ENCODE assay signal across 21 mouse cellular contexts in genomic region chr17:84738073-84738797, GRCm38 (mm10). TPM values are rescaled to one million over a fixed set of nuclear protein-coding genes. Genes with fewer than 3 reads are reported as not detected.
A peak's percentile ranks its signal among the peaks of the same experiment; 100 is the strongest.
DNase-seq lines count a peak whose midpoint lies in the region; ATAC-seq lines count a peak whose summit lies in the region.
"Had no signal": no experiment of that assay in that cellular context is flagged by ENCODE, and none has a peak within 500 bp of the region (broad histone marks: within the 10 kb centered on the region; RNA-seq: fewer than 3 reads in every experiment).

No protein-coding gene starts in this region.

- H3K4me1 ChIP-seq in forebrain, embryonic 10.5 days = peaks cover 14% of the 10 kb centered on the region
- H3K4me1 ChIP-seq in forebrain, embryonic 14.5 days (ENCODE audit: control insufficient read depth, insufficient read depth, low read length) = no peaks in the 10 kb centered on the region
- H3K4me1 ChIP-seq in limb, embryonic 10.5 days = peaks cover 30% of the 10 kb centered on the region

- no peak for ATAC-seq in forebrain, embryonic 14.5 days
- ATAC-seq in erythroid progenitor cell, adult 5-6 weeks (replicated peaks; ENCODE audit: low FRiP score, poor library complexity, severe bottlenecking) = no peak
- ATAC-seq: hindbrain, postnatal 0 days had no signal

- no peak overlapping the region for H3K9ac ChIP-seq in forebrain, embryonic 14.5 days (ENCODE audit: low read length)
- H3K9ac ChIP-seq: lung, embryonic 15.5 days; neural tube, embryonic 13.5 days had no signal

- H3K27ac ChIP-seq in forebrain, embryonic 10.5 days = peak overlapping the region; percentile 48
- H3K27ac ChIP-seq in forebrain, embryonic 14.5 days (ENCODE audit: low read depth, low read length) = no peak overlapping the region
- peak overlapping the region; percentile 28 for H3K27ac ChIP-seq in limb, embryonic 10.5 days
- H3K27ac ChIP-seq: hindbrain, postnatal 0 days; kidney, postnatal 0 days; lung, embryonic 15.5 days; neural tube, embryonic 13.5 days had no signal

- H3K4me3 ChIP-seq in forebrain, embryonic 10.5 days = no peak overlapping the region
- H3K4me3 ChIP-seq in forebrain, embryonic 14.5 days (ENCODE audit: low read depth, low read length) = no peak overlapping the region
- H3K4me3 ChIP-seq in limb, embryonic 10.5 days = no peak overlapping the region
- H3K4me3 ChIP-seq: lung, embryonic 15.5 days; neural tube, embryonic 13.5 days had no signal

- H3K36me3 ChIP-seq in forebrain, embryonic 10.5 days (replicated peaks) = peaks cover 38% of the 10 kb centered on the region
- H3K36me3 ChIP-seq in forebrain, embryonic 14.5 days (ENCODE audit: control insufficient read depth, insufficient read depth, low read length) = peaks cover 13% of the 10 kb centered on the region; the same call in 1 of the 2 replicates
- peaks cover 28% of the 10 kb centered on the region for H3K36me3 ChIP-seq in limb, embryonic 10.5 days

- no peak for DNase-seq in forebrain, embryonic 10.5 days (ENCODE audit: extremely low spot score, low spot score)
- no peak for DNase-seq in forebrain, embryonic 14.5 days (ENCODE audit: low spot score)
- DNase-seq in cerebellum, adult 11 months = peak; percentile 16
- peak; percentile 44 to 54 for DNase-seq in cerebellum, postnatal 25 days
- no peak for DNase-seq in limb, embryonic 10.5 days (ENCODE audit: low spot score)
- no peak for DNase-seq in right cerebral cortex, postnatal 4 days
- DNase-seq in kidney, adult 11 months = no peak
- DNase-seq: gastrocnemius, postnatal 25 days; heart, postnatal 36 days; thymus, adult 18-20 months had no signal

- H3K4me2 ChIP-seq in forebrain, embryonic 14.5 days (ENCODE audit: low read length) = no peak overlapping the region
- H3K4me2 ChIP-seq: heart, embryonic 11.5 days; lung, embryonic 15.5 days; neural tube, embryonic 13.5 days had no signal

- no peaks in the 10 kb centered on the region for H3K9me3 ChIP-seq in forebrain, embryonic 10.5 days
- no peaks in the 10 kb centered on the region for H3K9me3 ChIP-seq in forebrain, embryonic 14.5 days (replicated peaks; ENCODE audit: control insufficient read depth, low read length)
- no peaks in the 10 kb centered on the region for H3K9me3 ChIP-seq in limb, embryonic 10.5 days (replicated peaks)
- H3K9me3 ChIP-seq: lung, embryonic 15.5 days; neural tube, embryonic 13.5 days had no signal

- WGBS in forebrain, embryonic 10.5 days = 69% methylated on average over 9 of the region's 9 CpGs
- 87% methylated on average over 9 of the region's 9 CpGs for WGBS in forebrain, embryonic 14.5 days
- WGBS in limb, embryonic 10.5 days = 69% methylated on average over 9 of the region's 9 CpGs

- no peaks in the 10 kb centered on the region for H3K27me3 ChIP-seq in forebrain, embryonic 10.5 days (ENCODE audit: poor library complexity, severe bottlenecking)
- H3K27me3 ChIP-seq in forebrain, embryonic 14.5 days (replicated peaks; ENCODE audit: control insufficient read depth, insufficient read depth, low read length) = no peaks in the 10 kb centered on the region
- no peaks in the 10 kb centered on the region for H3K27me3 ChIP-seq in limb, embryonic 10.5 days (ENCODE audit: low read depth, poor library complexity, severe bottlenecking)
- H3K27me3 ChIP-seq: lung, embryonic 15.5 days; neural tube, embryonic 13.5 days had no signal

RNA-seq across cellular contexts. Expression of gene Lrpprc, which starts 52.4 kb away (rescaled TPM):
- 52.5 and 56.2 TPM in 2 replicates for polyA plus RNA-seq in forebrain, embryonic 10.5 days (2016; fragmentation: Nextera tagmentation; extraction: Ambion mirVana)
- polyA plus RNA-seq in forebrain, embryonic 14.5 days (2014; fragmentation: Nextera tagmentation; extraction: Ambion mirVana) = 29.9 and 38.7 TPM in 2 replicates
- 60.2 and 61.1 TPM in 2 replicates for polyA plus RNA-seq in limb, embryonic 10.5 days (2016; fragmentation: Nextera tagmentation; extraction: Ambion mirVana)
- 20.5 and 30.3 TPM in 2 replicates for total RNA-seq in erythroid progenitor cell, adult 5-6 weeks (2015; ENCODE audit: low replicate concordance)
- 31.0 and 58.3 TPM in 2 replicates for total RNA-seq in erythroid progenitor cell, adult 5-6 weeks (2017; ENCODE audit: low replicate concordance)

RNA-seq across cellular contexts. Expression of gene Abcg5, which starts 55.4 kb away (rescaled TPM):
- 5.3 and 5.4 TPM in 2 replicates for polyA plus RNA-seq in forebrain, embryonic 10.5 days (2016; fragmentation: Nextera tagmentation; extraction: Ambion mirVana)
- polyA plus RNA-seq in forebrain, embryonic 14.5 days (2014; fragmentation: Nextera tagmentation; extraction: Ambion mirVana) = 3.6 and 4.1 TPM in 2 replicates
- polyA plus RNA-seq in limb, embryonic 10.5 days (2016; fragmentation: Nextera tagmentation; extraction: Ambion mirVana) = 0.97 and 1.1 TPM in 2 replicates
- total RNA-seq in erythroid progenitor cell, adult 5-6 weeks (2015; ENCODE audit: low replicate concordance) = not detected in 2 replicates
- not detected in 2 replicates for total RNA-seq in erythroid progenitor cell, adult 5-6 weeks (2017; ENCODE audit: low replicate concordance)
- total RNA-seq: gastrocnemius, postnatal 25 days; heart, postnatal 36 days; layer of hippocampus, adult 8-10 months; left cerebral cortex, postnatal 10 days; megakaryocyte, adult 5-6 weeks; monocyte, adult 5-6 weeks had no signal
- polyA plus RNA-seq: frontal cortex, adult 2 months had no signal

Comparison
In these comparisons a context has a peak if more than half of its experiments do, and no peak if none do; other contexts are left out.
1. DNase-seq: peak in cerebellum, adult 11 months (single experiment) and cerebellum, postnatal 25 days (2 of 2); none in forebrain, embryonic 10.5 days (single experiment), forebrain, embryonic 14.5 days (single experiment), limb, embryonic 10.5 days (single experiment), right cerebral cortex, postnatal 4 days (single experiment) and kidney, adult 11 months (single experiment).